Mouse (Mus musculus) kidney, postnatal 0 days (tissue): ENCODE results near the gene Gm1123. TPM values are rescaled to one million over a fixed set of nuclear protein-coding genes. Genes with fewer than 3 reads are reported as not detected.

Experiments
- ATAC-seq: fragments of 200-750 bp; cut with Nextera tagmentation; replicated peaks from 2 replicates; pipeline ENCODE4 v1.8.0; 2017; ENCODE audit warnings: low read depth, moderate number of reproducible peaks, moderate TSS enrichment, moderate library complexity; ENCODE audit not compliant: low FRiP score
- DNase-seq: peaks from one replicate; pipeline ENCODE4 v3.0.0-alpha.2; 2016; ENCODE audit warnings: low spot score
- H3K27ac ChIP-seq: fragments of 300-500 bp; sonication (generic); 2 replicates; pipeline ENCODE4 v1.5.1; 2014; ENCODE audit warnings: mild to moderate bottlenecking
- H3K27me3 ChIP-seq: fragments of 300-500 bp; sonication (generic); 2 replicates; pipeline ENCODE4 v1.6.1; 2014; ENCODE audit warnings: low read length, mixed read lengths; ENCODE audit not compliant: insufficient read depth
- H3K36me3 ChIP-seq: fragments of 300-500 bp; sonication (generic); 2 replicates; pipeline ENCODE4 v1.6.1; 2014; ENCODE audit warnings: low read length, mixed read lengths; ENCODE audit not compliant: insufficient read depth
- H3K4me1 ChIP-seq: fragments of 300-500 bp; sonication (generic); replicated peaks from 2 replicates; pipeline ENCODE4 v1.6.1; 2014; ENCODE audit warnings: antibody characterized with exemption, low read length, mixed read lengths; ENCODE audit not compliant: insufficient read depth
- H3K4me2 ChIP-seq: fragments of 300-500 bp; sonication (generic); 2 replicates; pipeline ENCODE4 v1.6.1; 2014; ENCODE audit warnings: mild to moderate bottlenecking, low read length, moderate library complexity, mixed read lengths
- H3K4me3 ChIP-seq: fragments of 300-500 bp; sonication (generic); replicated peaks from 2 replicates; pipeline ENCODE4 v1.5.1; 2014; ENCODE audit warnings: low read depth, low read length
- H3K9ac ChIP-seq: fragments of 300-500 bp; sonication (generic); 2 replicates; pipeline ENCODE4 v1.6.1; 2014; ENCODE audit warnings: low read depth, low read length
- H3K9me3 ChIP-seq: fragments of 300-500 bp; sonication (generic); replicated peaks from 2 replicates; pipeline ENCODE4 v1.6.1; 2016; ENCODE audit warnings: low read length, inconsistent platforms, mixed read lengths
- CTCF ChIP-seq: IDR thresholded peaks from 2 replicates; pipeline ENCODE4 v1.5.1; 2016; ENCODE audit warnings: antibody characterized with exemption, low read depth, mild to moderate bottlenecking, moderate library complexity
- WGBS: fragments of 180-500 bp; shearing (Covaris S2); extraction: QIAGEN DNeasy Blood & Tissue Kit; methylation state at CpG from one replicate; pipeline ENCODE4 v1.1.7; 2014; 5-methylcytosine and 5-hydroxymethylcytosine counted together
- polyA plus RNA-seq: library from polyadenylated mRNA; unstranded; fragments of >200 nt; fragmentation: Nextera tagmentation; extraction: Ambion mirVana; gene quantifications from 2 replicates; pipeline ENCODE4 v1.2.1, GENCODE M21; 2015

Gene Gm1123
- polyA plus RNA-seq, 1 experiment from 2014 or later = 0.76 TPM

GRCm38 (mm10) chr9:99041994-99042393 lies 6.5 kb upstream of the Gm1123 start:
- no peak overlapping the region for H3K4me3 ChIP-seq
- TF ChIP-seq CTCF = no peak
- WGBS = 74% methylated on average over 9 of the region's 9 CpGs
- ATAC-seq = no peak
- no peaks in the 10 kb centered on the region for H3K4me1 ChIP-seq
- H3K4me2 ChIP-seq = no peak overlapping the region
- no peaks in the 10 kb centered on the region for H3K27me3 ChIP-seq
- H3K9ac ChIP-seq = no peak overlapping the region
- no peak for DNase-seq
- H3K27ac ChIP-seq = no peak overlapping the region
- 0 out of 2 replicates have a peak, but pooled peaks cover 4% of the 10 kb centered on the region for H3K36me3 ChIP-seq
- H3K9me3 ChIP-seq = no peaks in the 10 kb centered on the region

- no peak overlapping the region for H3K4me3 ChIP-seq
- TF ChIP-seq CTCF = no peak
- 0 out of 2 replicates have a peak, but pooled peaks cover 2% of the 10 kb centered on the region for H3K9me3 ChIP-seq
- H3K27me3 ChIP-seq = no peaks in the 10 kb centered on the region
- ATAC-seq (no peak), DNase-seq (no peak)
- no peak overlapping the region for H3K4me2 ChIP-seq
- H3K27ac ChIP-seq = no peak overlapping the region
- no peak overlapping the region for H3K9ac ChIP-seq
- 85% methylated on average over 8 of the region's 8 CpGs for WGBS
- no peaks in the 10 kb centered on the region for H3K36me3 ChIP-seq
- no peaks in the 10 kb centered on the region for H3K4me1 ChIP-seq
Observed at GRCm38 (mm10) chr9:99034111-99034510, 1.4 kb downstream of the Gm1123 start.

GRCm38 (mm10) chr9:99032031-99032430 lies 3.5 kb downstream of the Gm1123 start:
- Histone ChIP-seq H3K4me2 (no peak overlapping the region), H3K4me3 (no peak overlapping the region), H3K36me3 (no peaks in the 10 kb centered on the region), H3K9ac (no peak overlapping the region), H3K27ac (no peak overlapping the region), H3K27me3 (no peaks in the 10 kb centered on the region), H3K9me3 (0 out of 2 replicates have a peak, but pooled peaks cover 2% of the 10 kb centered on the region), H3K4me1 (no peaks in the 10 kb centered on the region)
- DNase-seq (no peak), ATAC-seq (no peak)
- TF ChIP-seq CTCF = no peak
- 65% methylated on average over 8 of the region's 8 CpGs for WGBS

- Histone ChIP-seq H3K4me3 (no peak overlapping the region), H3K4me1 (no peaks in the 10 kb centered on the region), H3K9ac (no peak overlapping the region), H3K4me2 (no peak overlapping the region), H3K27ac (no peak overlapping the region), H3K27me3 (no peaks in the 10 kb centered on the region), H3K36me3 (no peaks in the 10 kb centered on the region), H3K9me3 (no peaks in the 10 kb centered on the region)
- TF ChIP-seq CTCF = no peak
- WGBS = 89% methylated on average over 4 of the region's 4 CpGs
- no peak for DNase-seq
- no peak for ATAC-seq
Observed at GRCm38 (mm10) chr9:99021751-99022150, 13.8 kb downstream of the Gm1123 start.

GRCm38 (mm10) chr9:99021166-99021565 lies 14.3 kb downstream of the Gm1123 start:
- H3K9ac ChIP-seq = no peak overlapping the region
- no peak for TF ChIP-seq CTCF
- no peaks in the 10 kb centered on the region for H3K9me3 ChIP-seq
- ATAC-seq (no peak), DNase-seq (no peak)
- H3K36me3 ChIP-seq = no peaks in the 10 kb centered on the region
- no peaks in the 10 kb centered on the region for H3K4me1 ChIP-seq
- H3K27ac ChIP-seq = no peak overlapping the region
- H3K4me2 ChIP-seq = no peak overlapping the region
- H3K4me3 ChIP-seq = no peak overlapping the region
- 36% methylated on average over 5 of the region's 5 CpGs for WGBS
- H3K27me3 ChIP-seq = no peaks in the 10 kb centered on the region

- Histone ChIP-seq H3K9ac (no peak overlapping the region), H3K9me3 (no peaks in the 10 kb centered on the region), H3K4me1 (no peaks in the 10 kb centered on the region), H3K36me3 (no peaks in the 10 kb centered on the region), H3K27ac (no peak overlapping the region), H3K4me3 (no peak overlapping the region), H3K27me3 (no peaks in the 10 kb centered on the region), H3K4me2 (no peak overlapping the region)
- no peak for TF ChIP-seq CTCF
- 53% methylated on average over 6 of the region's 6 CpGs for WGBS
- ATAC-seq (peak; percentile 92), DNase-seq (peak; percentile 29)
Observed at GRCm38 (mm10) chr9:99017679-99018078, 17.8 kb downstream of the Gm1123 start.

- no peak overlapping the region for H3K4me2 ChIP-seq
- WGBS = 51% methylated on average over 3 of the region's 3 CpGs
- ATAC-seq = no peak
- DNase-seq = no peak
- no peaks in the 10 kb centered on the region for H3K27me3 ChIP-seq
- no peaks in the 10 kb centered on the region for H3K9me3 ChIP-seq
- H3K9ac ChIP-seq = no peak overlapping the region
- no peak overlapping the region for H3K27ac ChIP-seq
- H3K4me3 ChIP-seq = no peak overlapping the region
- TF ChIP-seq CTCF = no peak
- H3K4me1 ChIP-seq = no peaks in the 10 kb centered on the region
- no peaks in the 10 kb centered on the region for H3K36me3 ChIP-seq
Observed at GRCm38 (mm10) chr9:99016759-99017158, 18.8 kb downstream of the Gm1123 start.
